Mouse (Mus musculus): ENCODE data around the gene Specc1. TPM values are rescaled to one million over a fixed set of nuclear protein-coding genes. Genes with fewer than 3 reads are reported as not detected.

The Specc1 gene
- total RNA-seq, 2 experiments from 2014 or later = 61.0 to 83.6 TPM

- DNase-seq (ENCODE audit: low spot score in 2 of 2) = no peak
- intact Hi-C loops (cut with DNase I) = no loop called here
Observed at GRCm38 (mm10) chr11:62200901-62201512, 244.4 kb downstream of the Specc1 start.

GRCm38 (mm10) chr11:62202645-62203044, 246.1 kb downstream of the Specc1 start:
- no peak for DNase-seq (ENCODE audit: low spot score in 2 of 2)
- intact Hi-C loops (cut with DNase I) = no loop called here

GRCm38 (mm10) chr11:62209111-62209510, 252.5 kb downstream of the Specc1 start:
- intact Hi-C loops (cut with DNase I) = no loop called here
- no peak for DNase-seq (ENCODE audit: low spot score in 2 of 2)

- no peak for DNase-seq (ENCODE audit: low spot score in 2 of 2)
- intact Hi-C loops (cut with DNase I) = no loop called here
Observed at GRCm38 (mm10) chr11:62209891-62210290, 253.3 kb downstream of the Specc1 start.

DNA sequence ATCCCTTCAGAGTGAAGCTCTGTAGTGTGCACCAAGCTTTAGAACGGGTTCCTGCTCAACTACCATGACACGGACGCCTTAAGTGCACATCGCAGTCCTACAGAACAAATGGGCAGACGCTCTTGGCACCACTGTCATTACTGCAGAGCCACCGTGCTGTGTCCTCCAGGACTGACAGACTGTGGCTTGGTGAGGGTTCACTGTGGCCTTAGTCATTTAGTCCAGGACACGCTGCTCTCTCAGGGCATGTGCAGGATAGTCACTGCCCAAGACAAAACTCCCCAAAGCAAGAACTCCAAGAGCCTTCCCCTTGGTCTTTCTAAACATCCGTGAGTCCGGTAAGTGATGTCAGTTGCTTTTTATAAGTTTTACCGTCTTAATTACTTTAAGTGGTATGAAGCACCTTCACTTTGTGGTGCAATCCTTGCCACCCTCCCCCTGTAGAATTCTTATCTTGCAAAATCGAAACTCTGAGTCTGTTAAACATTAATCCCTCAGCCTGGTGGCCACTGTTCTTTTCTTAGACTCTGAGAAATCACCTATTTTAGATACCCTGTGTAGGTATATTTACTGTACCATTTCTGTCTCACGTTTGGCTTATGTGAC, 256.9 kb downstream of the Specc1 start:
- no peak for DNase-seq (ENCODE audit: low spot score in 2 of 2)
- intact Hi-C loops (cut with DNase I) = no loop called here

DNA sequence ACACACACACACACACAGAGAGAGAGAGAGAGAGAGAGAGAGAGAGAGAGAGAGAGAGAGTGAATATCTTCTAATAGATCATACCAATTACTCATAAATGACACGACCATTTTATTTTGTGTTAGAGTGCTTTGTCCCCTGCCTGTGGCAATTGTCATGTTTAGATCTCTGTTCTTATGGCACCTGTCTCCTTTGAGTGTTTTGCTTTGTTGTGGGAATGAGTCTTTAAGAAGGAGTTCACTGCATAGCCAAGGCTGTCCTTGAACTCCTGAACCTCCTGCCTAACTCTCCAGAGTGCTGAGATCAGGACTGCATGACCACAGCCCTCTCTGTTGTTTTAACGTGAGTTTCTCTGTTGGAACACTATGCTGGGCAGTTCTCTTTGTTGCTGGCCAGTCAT, 258.5 kb downstream of the Specc1 start:
- DNase-seq (ENCODE audit: low spot score in 2 of 2) = no peak

GRCm38 (mm10) chr11:62217751-62218150, 261.2 kb downstream of the Specc1 start:
- no peak for DNase-seq (ENCODE audit: low spot score in 2 of 2)
- intact Hi-C loops (cut with DNase I) = no loop called here

More for the DNA sequence above, 258.5 kb downstream of the Specc1 start:
- intact Hi-C loops (cut with DNase I) = no loop called here

- no peak for DNase-seq (ENCODE audit: low spot score in 2 of 2)
- intact Hi-C loops (cut with DNase I) = no loop called here
Observed at GRCm38 (mm10) chr11:62220756-62221510, 264.4 kb downstream of the Specc1 start.

- intact Hi-C loops (cut with DNase I) = no loop called here
- DNase-seq (ENCODE audit: low spot score in 2 of 2) = no peak
Observed at GRCm38 (mm10) chr11:62223416-62223815, 266.9 kb downstream of the Specc1 start.

GRCm38 (mm10) chr11:62223962-62224361, 267.4 kb downstream of the Specc1 start:
- no peak for DNase-seq (ENCODE audit: low spot score in 2 of 2)
- intact Hi-C loops (cut with DNase I) = no loop called here

GRCm38 (mm10) chr11:62224797-62225196, 268.2 kb downstream of the Specc1 start:
- intact Hi-C loops (cut with DNase I) = no loop called here
- DNase-seq (ENCODE audit: low spot score in 2 of 2) = no peak

DNA sequence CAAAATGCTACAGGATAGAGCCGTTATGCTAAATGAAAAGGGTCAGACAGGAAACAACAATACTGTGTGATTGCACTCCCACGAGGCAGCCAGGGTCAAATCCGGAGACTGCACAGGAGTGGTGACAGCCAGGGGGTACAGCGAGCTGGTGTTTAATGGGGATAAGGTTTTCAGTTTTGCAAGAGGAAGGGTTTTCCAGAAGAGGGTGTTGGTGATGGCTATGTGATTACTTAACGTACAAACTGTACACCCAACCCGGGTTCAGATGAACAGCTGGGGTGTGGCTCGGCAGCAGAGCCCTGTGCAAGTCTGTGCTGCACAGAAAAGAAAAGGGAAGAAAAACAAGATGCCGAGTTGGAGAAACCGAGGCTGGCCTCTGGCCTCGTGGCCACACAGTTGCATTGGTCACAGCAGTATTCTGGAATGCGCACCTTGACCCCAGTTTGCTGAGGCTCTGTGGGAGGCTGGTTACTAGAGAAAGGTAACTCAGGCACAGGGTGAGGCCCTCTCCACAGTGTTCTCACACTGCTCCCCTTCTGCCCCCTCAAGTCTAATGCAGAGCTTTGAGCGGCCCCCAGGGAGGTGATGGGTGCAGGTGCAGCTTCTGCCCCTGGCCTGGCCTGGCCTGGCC, 284.2 kb downstream of the Specc1 start:
- DNase-seq (ENCODE audit: low spot score in 2 of 2) = no peak
- intact Hi-C loops (cut with DNase I) = no loop called here

DNA sequence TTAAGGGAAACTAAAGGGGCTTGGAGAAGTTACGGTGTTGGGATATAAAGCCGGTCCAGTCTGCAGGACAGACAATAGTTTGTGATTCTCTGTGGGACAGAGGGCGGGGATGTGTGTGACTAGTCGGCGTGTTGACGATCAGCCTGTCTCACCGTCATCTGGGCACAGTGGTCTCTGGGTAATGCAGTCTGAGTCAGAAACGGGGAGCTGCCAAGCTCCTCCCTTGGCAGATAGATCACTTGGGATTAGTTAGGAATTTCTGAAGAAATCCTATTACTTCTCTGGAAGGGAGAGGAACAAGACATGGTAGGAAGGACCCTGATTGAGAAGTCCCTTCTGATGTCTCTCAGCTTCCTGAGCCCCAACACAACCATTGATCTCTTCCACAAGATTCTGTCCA, 287.3 kb downstream of the Specc1 start:
- no peak for DNase-seq (ENCODE audit: low spot score in 2 of 2)

DNA sequence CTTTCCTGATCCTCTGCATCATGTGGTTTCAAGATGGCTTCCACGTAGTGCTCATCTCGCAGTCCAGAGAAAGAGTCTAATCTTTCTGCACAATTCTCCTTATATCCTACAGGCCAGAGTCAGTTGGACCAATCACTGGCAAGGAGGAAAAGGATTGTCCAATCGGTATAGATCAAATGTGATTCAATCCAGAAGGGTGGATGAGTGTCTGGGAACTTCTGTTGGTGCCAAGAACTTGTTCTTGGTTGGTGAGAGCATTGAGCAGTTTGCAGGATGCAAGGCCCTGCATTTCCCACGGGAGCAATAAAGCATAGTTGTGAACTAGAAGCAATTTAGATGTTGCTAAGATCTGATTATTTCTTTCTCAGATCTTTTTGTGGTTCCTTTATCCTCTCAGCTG, 287.9 kb downstream of the Specc1 start:
- DNase-seq (ENCODE audit: low spot score in 2 of 2) = no peak
- intact Hi-C loops (cut with DNase I) = no loop called here

More for the DNA sequence above, 287.3 kb downstream of the Specc1 start:
- intact Hi-C loops (cut with DNase I) = no loop called here

GRCm38 (mm10) chr11:62247759-62248400, 291.3 kb downstream of the Specc1 start:
- intact Hi-C loops (cut with DNase I) = no loop called here
- no peak for DNase-seq (ENCODE audit: low spot score in 2 of 2)

DNA sequence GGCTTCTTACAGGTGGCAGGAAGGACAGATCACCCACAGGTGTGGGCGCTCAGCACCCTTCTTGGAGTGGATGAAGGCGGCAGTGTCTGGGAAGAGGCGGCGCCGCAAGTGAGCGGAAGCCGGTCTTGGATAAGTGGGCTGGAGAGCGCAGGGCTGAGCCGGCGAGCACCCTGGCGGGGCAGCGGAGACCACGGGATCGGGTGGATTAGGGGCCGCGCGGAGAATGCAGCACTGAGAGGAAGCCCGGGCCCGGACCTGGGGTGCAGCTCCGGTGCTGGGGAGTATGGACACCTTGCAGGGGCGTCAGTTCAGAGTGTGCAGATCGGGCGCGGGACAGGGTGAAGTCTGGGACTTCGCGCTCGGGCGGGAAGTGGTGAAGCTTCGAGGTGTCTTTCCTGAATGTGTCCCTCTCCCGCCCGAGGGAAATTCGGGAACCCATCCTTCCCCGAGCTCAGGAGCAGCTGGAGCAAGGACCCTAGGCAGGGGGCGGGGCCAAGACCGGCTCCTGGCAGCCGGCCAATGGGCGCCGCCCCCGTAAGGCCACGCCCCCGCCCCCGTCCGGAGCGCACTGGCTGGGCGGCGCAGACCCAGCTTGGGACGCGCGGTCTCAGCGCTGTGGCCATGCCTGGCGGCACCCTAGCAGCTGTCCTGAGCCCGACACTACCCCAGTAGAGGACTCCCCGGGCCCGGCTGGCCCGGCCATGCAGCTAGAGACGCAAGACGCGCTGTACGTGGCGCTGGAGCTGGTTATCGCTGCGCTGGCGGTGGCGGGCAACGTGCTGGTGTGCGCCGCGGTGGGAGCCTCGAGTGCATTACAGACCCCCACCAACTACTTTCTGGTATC, 292.1 kb downstream of the Specc1 start, which contains the start of gene Adora2b:
Gene Adora2b, plus strand, starts transcription at position 584 of the 844 bp plus-strand sequence.
- peak; percentile 31 for DNase-seq (ENCODE audit: low spot score in 2 of 2)
- intact Hi-C loops (cut with DNase I) = no loop called here

GRCm38 (mm10) chr11:62249266-62250037, 292.9 kb downstream of the Specc1 start:
- peak in 1 of 2 experiments; percentile 19 for DNase-seq (ENCODE audit: low spot score in 2 of 2)
- intact Hi-C loops (cut with DNase I) = no loop called here

DNA sequence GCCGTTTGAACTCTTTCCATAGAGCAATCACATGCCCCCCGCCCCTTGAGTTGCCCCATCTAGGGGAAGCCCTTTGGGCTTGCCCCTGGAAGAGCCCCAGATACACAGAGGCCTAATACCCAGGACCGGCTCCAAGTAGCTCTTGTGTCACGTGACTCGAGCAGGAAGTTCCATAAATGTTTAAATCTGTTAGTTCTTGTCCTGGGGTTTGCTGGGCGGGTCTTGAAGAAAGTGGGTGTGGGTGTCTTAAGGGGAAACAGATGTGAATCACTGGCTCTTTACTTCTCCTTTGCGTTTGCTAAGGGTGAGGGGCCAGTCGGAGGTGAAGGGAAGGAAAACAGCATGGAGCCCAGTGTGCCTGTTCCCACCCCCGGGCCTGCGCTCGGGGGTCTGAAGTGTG, 294.5 kb downstream of the Specc1 start:
- intact Hi-C loops (cut with DNase I) = no loop called here

More for the DNA sequence above, 294.5 kb downstream of the Specc1 start:
- DNase-seq (ENCODE audit: low spot score in 2 of 2) = no peak
